Mouse (Mus musculus) spleen, adult 2 months (tissue): ENCODE measurements around the gene Clk3. TPM values are rescaled to one million over a fixed set of nuclear protein-coding genes. Genes with fewer than 3 reads are reported as not detected.

ENCODE experiments used
- DNase-seq, 2 experiments: peaks; one replicate each; pipeline versions ENCODE4 v3.0.0 to v3.0.0-alpha.2; 2012 to 2021; ENCODE audit warnings: low spot score in 2 of 2, low read depth in 1 of 2
- H3K27ac ChIP-seq: fragments of 200-500 bp; 2 replicates; pipeline ENCODE4 v1.5.1; 2012; ENCODE audit warnings: low read length, inconsistent platforms; ENCODE audit not compliant: insufficient read depth
- H3K27me3 ChIP-seq: fragments of 200-500 bp; 2 replicates; pipeline ENCODE4 v1.6.1; 2012; ENCODE audit warnings: mild to moderate bottlenecking, moderate library complexity, low read length, inconsistent platforms; ENCODE audit not compliant: control insufficient read depth, insufficient read depth
- H3K36me3 ChIP-seq: fragments of 200-500 bp; 2 replicates; pipeline ENCODE4 v1.6.1; 2012; ENCODE audit warnings: mild to moderate bottlenecking, low read length, inconsistent platforms; ENCODE audit not compliant: control insufficient read depth, insufficient read depth
- H3K4me1 ChIP-seq: fragments of 200-500 bp; 2 replicates; pipeline ENCODE4 v1.6.1; 2011; ENCODE audit warnings: inconsistent platforms; ENCODE audit not compliant: control insufficient read depth, insufficient read depth, insufficient read length
- H3K4me3 ChIP-seq: fragments of 200-500 bp; 2 replicates; pipeline ENCODE4 v1.5.1; 2011; ENCODE audit warnings: mild to moderate bottlenecking, inconsistent platforms; ENCODE audit not compliant: insufficient read depth, insufficient read length; ENCODE audit errors: extremely low read depth
- CTCF ChIP-seq: fragments of 200-500 bp; IDR thresholded peaks from 2 replicates; pipeline ENCODE4 v1.5.1; 2011; ENCODE audit warnings: mild to moderate bottlenecking, inconsistent platforms; ENCODE audit not compliant: insufficient read depth, insufficient read length, insufficient replicate concordance; ENCODE audit errors: extremely low read depth
- POLR2A ChIP-seq: fragments of 200-500 bp; IDR thresholded peaks from 2 replicates; pipeline ENCODE4 v1.6.1; 2011; ENCODE audit warnings: low read depth, low read length, inconsistent platforms
- WGBS: fragments of 180-500 bp; shearing (Covaris S2); methylation state at CpG from one replicate; pipeline ENCODE4 v1.1.7; 2018; 5-methylcytosine and 5-hydroxymethylcytosine counted together
- polyA plus RNA-seq: library from polyadenylated mRNA; depleted of rRNA; stranded (reverse); fragments of >200 nt; gene quantifications from 2 replicates; pipeline ENCODE4 v1.2.3, GENCODE M21; 2012

Clk3 gene
- polyA plus RNA-seq, 1 experiment = 99.1 TPM

GRCm38 (mm10) chr9:57773754-57774153, 8.1 kb upstream of the Clk3 start:
- Histone ChIP-seq H3K36me3 (no peaks in the 10 kb centered on the region), H3K27ac (no peak overlapping the region), H3K4me3 (no peak overlapping the region), H3K4me1 (peaks cover 3% of the 10 kb centered on the region), H3K27me3 (no peaks in the 10 kb centered on the region)
- TF ChIP-seq POLR2A (no peak), CTCF (no peak)
- no peak for DNase-seq
- WGBS = 82% methylated on average over 3 of the region's 3 CpGs

GRCm38 (mm10) chr9:57770836-57771235, 5.2 kb upstream of the Clk3 start:
- Histone ChIP-seq H3K27ac (no peak overlapping the region; the same call in 1 of the 2 replicates), H3K36me3 (no peaks in the 10 kb centered on the region), H3K4me3 (no peak overlapping the region), H3K27me3 (no peaks in the 10 kb centered on the region), H3K4me1 (peaks cover 7% of the 10 kb centered on the region)
- DNase-seq = no peak
- TF ChIP-seq CTCF = no peak
- whole genome bisulfite sequencing = 87% methylated on average over 2 of the region's 2 CpGs

DNA sequence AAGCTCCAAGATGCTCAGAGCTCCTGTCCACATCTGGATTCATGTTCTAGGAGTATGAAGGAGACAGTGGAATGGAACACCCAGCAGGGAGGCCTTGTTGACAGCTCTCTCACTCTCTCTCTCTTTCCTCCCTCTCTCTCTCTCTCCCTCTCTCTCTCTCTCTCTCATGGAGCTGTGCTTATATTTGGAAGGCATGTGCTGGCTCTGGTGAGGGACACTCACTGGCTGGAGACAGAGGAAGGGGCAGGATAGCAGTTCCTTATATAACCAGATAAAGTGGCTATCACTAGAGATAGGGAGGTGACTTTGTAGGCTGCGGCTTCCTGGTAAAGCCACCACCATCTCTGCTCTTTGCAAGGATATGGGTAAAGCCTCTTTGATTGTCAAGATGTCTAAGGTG, 4.6 kb upstream of the Clk3 start:
- Histone ChIP-seq H3K4me3 (no peak overlapping the region), H3K4me1 (peaks cover 7% of the 10 kb centered on the region), H3K27me3 (no peaks in the 10 kb centered on the region), H3K27ac (peak overlapping the region; percentile 38; the same call in 1 of the 2 replicates), H3K36me3 (no peaks in the 10 kb centered on the region)
- no peak for TF ChIP-seq CTCF
- TF ChIP-seq POLR2A = no peak
- no peak for DNase-seq
- 86% methylated on average over 1 of the region's 1 CpGs for WGBS

- Histone ChIP-seq H3K27ac (peak overlapping the region; percentile 38; the same call in 1 of the 2 replicates), H3K27me3 (no peaks in the 10 kb centered on the region), H3K4me1 (peaks cover 7% of the 10 kb centered on the region), H3K36me3 (no peaks in the 10 kb centered on the region), H3K4me3 (no peak overlapping the region)
- TF ChIP-seq CTCF (no peak), POLR2A (no peak)
- DNase-seq = no peak
- WGBS = 38% methylated on average over 2 of the region's 2 CpGs
Observed at GRCm38 (mm10) chr9:57769539-57770069, 3.9 kb upstream of the Clk3 start.

DNA sequence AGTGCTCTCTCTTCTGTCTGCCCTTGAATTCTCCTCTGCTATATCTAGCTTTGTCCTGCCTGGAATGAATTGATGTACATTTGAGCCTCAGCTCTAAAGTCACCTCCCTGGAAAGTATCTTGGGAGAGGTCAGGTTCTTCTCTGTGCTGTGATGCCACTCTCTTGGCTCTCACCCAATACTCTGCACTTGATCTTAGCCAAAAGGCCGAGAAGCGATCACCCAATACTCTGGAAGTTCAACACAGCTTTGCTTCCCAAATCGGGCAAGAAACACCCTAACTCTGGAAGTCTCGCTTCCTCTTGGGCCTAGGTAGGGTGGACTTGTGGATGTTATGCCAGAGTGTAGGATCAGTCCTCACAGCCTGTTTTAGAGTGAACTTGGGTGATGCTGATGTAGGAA, 1.6 kb upstream of the Clk3 start:
- Histone ChIP-seq H3K27me3 (no peaks in the 10 kb centered on the region), H3K27ac (no peak overlapping the region), H3K36me3 (no peaks in the 10 kb centered on the region), H3K4me3 (no peak overlapping the region), H3K4me1 (peaks cover 22% of the 10 kb centered on the region)
- WGBS = 93% methylated on average over 4 of the region's 4 CpGs
- TF ChIP-seq POLR2A (no peak), CTCF (no peak)
- no peak for DNase-seq

- H3K27me3 ChIP-seq = no peaks in the 10 kb centered on the region
- DNase-seq = no peak
- H3K27ac ChIP-seq = no peak overlapping the region
- no peak for TF ChIP-seq CTCF
- no peak for TF ChIP-seq POLR2A
- H3K36me3 ChIP-seq = peaks cover under 1% of the 10 kb centered on the region; the same call in 1 of the 2 replicates
- H3K4me1 ChIP-seq = peaks cover 25% of the 10 kb centered on the region
- WGBS = 76% methylated on average over 6 of the region's 6 CpGs
- no peak overlapping the region for H3K4me3 ChIP-seq
Observed at GRCm38 (mm10) chr9:57766431-57766830, 771 bp upstream of the Clk3 start.

DNA sequence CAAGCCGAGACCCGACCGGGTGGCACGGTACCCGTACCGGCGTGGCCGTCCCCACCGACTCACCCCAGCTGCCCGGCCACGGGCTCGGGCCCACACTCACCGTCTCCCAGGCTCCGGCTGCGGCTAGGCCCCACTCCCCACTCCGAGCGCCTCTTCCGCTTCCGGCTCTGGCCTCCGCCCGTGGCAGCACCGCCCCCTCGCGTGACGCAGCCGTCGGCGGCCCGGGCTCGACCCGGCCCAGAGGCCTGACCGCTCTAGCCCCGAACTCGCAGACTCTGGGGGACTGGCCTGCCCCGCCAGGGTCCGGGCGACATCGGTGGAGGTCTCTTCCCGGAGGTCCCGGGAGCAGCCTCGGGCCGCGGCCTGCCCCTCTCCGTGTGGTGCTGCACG, 691 bp downstream of the Clk3 start:
- TF ChIP-seq POLR2A (peak; percentile 86), CTCF (no peak)
- Histone ChIP-seq H3K36me3 (peaks cover 12% of the 10 kb centered on the region), H3K4me3 (peak overlapping the region; percentile 98), H3K27ac (peak overlapping the region; percentile 98), H3K4me1 (peaks cover 22% of the 10 kb centered on the region), H3K27me3 (no peaks in the 10 kb centered on the region)
- under 1% methylated on average over 45 of the region's 45 CpGs for WGBS
- DNase-seq = peak; percentile 74 to 96
